Mouse (Mus musculus) ES-E14 (cell line): ENCODE data around the gene Zmynd10. TPM values are rescaled to one million over a fixed set of nuclear protein-coding genes. Genes with fewer than 3 reads are reported as not detected.
A peak's percentile ranks its signal among the peaks of the same experiment; 100 is the strongest.

Source experiments
- DNase-seq: peaks from one replicate; pipeline ENCODE4 v3.0.0-alpha.2; 2013; ENCODE audit warnings: low read depth, low spot score
- H3K27ac ChIP-seq: 2 replicates; pipeline ENCODE4 v1.5.1; 2012; ENCODE audit warnings: low read depth, mild to moderate bottlenecking, low read length, moderate library complexity, mixed read lengths; ENCODE audit not compliant: poor library complexity, insufficient read depth, severe bottlenecking
- H3K36me3 ChIP-seq: 2 replicates; pipeline ENCODE4 v1.6.1; 2012; ENCODE audit warnings: mild to moderate bottlenecking, low read length, moderate library complexity, mixed read lengths; ENCODE audit not compliant: control insufficient read depth, poor library complexity, insufficient read depth, severe bottlenecking
- H3K4me1 ChIP-seq, 2 experiments: fragments of 150-350 bp in 1 of 2; sonication (generic) in 1 of 2; 2 replicates each; pipeline ENCODE4 v1.6.1; 2012; ENCODE audit warnings: low read length in 2 of 2, mild to moderate bottlenecking in 1 of 2, mixed read lengths in 1 of 2; ENCODE audit not compliant: control insufficient read depth in 2 of 2, insufficient read depth in 2 of 2, poor library complexity in 1 of 2
- H3K4me3 ChIP-seq, 2 experiments: fragments of 150-350 bp in 1 of 2; sonication (generic) in 1 of 2; 2 replicates each; pipeline ENCODE4 v1.5.1; 2012; ENCODE audit warnings: low read length in 2 of 2, low read depth in 1 of 2, mild to moderate bottlenecking in 1 of 2, mixed read lengths in 1 of 2; ENCODE audit not compliant: insufficient read depth in 1 of 2, poor library complexity in 1 of 2, severe bottlenecking in 1 of 2
- H3K9ac ChIP-seq: 2 replicates; pipeline ENCODE4 v1.6.1; 2012; ENCODE audit warnings: low read depth, mild to moderate bottlenecking, low read length, mixed read lengths; ENCODE audit not compliant: poor library complexity, insufficient read depth, severe bottlenecking
- H3K9me3 ChIP-seq: fragments of 150-350 bp; sonication (generic); 2 replicates; pipeline ENCODE4 v1.6.1; 2012; ENCODE audit warnings: low read depth, mild to moderate bottlenecking, low read length; ENCODE audit not compliant: control insufficient read depth, insufficient read depth
- CHD2 ChIP-seq: IDR thresholded peaks from 2 replicates; pipeline ENCODE4 v1.6.1; 2014; ENCODE audit warnings: mild to moderate bottlenecking, low read depth, low read length, inconsistent platforms
- HCFC1 ChIP-seq: IDR thresholded peaks from 2 replicates; pipeline ENCODE4 v1.6.1; 2012; ENCODE audit warnings: low read length, inconsistent platforms, borderline replicate concordance; ENCODE audit not compliant: insufficient read depth
- MAFK ChIP-seq: IDR thresholded peaks from 2 replicates; pipeline ENCODE4 v1.6.1; 2014; ENCODE audit warnings: mild to moderate bottlenecking, low read depth, low read length, inconsistent platforms; ENCODE audit not compliant: insufficient read depth
- ZC3H11A ChIP-seq: IDR thresholded peaks from 2 replicates; pipeline ENCODE4 v1.6.1; 2012; ENCODE audit warnings: low read depth, mild to moderate bottlenecking, inconsistent platforms, low read length, borderline replicate concordance
- ZNF384 ChIP-seq: IDR thresholded peaks from 2 replicates; pipeline ENCODE4 v1.6.1; 2012; ENCODE audit warnings: low read depth, low read length, inconsistent platforms
- in situ Hi-C, 2 experiments: fragments of 600-800 bp; cut with MboI; formaldehyde crosslinking; loops; one replicate each; pipeline ENCODE4 v1.15.1; 2025; ENCODE audit warnings: low sequenced_read_pairs in 2 of 2, inconsistent platforms in 1 of 2; ENCODE audit not compliant: unreplicated experiment in 2 of 2
- total RNA-seq: library from RNA; depleted of rRNA; stranded (reverse); fragments of 300-350 nt; gene quantifications from 2 replicates; pipeline ENCODE4 v1.2.3, GENCODE M21; 2012; rRNA removed

Gene Zmynd10
- total RNA-seq, 1 experiment: 0.49 TPM

DNA sequence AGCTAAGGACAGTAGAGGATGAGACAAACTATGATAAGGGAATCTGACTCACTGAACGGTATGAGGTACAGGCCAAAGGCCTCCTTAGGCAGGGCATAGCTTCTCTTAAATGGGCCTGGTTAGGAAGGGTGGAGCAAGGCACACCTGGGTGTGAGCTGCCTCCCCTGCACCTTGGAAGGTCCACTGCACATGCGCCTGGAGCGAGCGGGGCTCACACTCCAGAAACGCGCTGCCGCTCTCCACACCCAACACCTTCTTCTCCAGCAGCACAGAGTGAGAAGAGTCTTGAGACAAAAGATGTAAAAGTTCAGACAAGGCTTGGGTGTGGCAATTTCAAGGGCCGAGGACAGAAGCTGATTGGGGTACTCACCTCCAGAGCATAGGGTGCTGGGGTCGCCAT, 52.3 kb downstream of the Zmynd10 start:
- no peak overlapping the region for H3K27ac ChIP-seq
- peak overlapping the region; percentile 1 to 46; a peak in 3 of 4 replicates for H3K4me3 ChIP-seq
- in situ Hi-C loops: no loop called here
- TF ChIP-seq HCFC1 (no peak), ZC3H11A (no peak), ZNF384 (no peak), MAFK (no peak)
- 0 out of 2 replicates have a peak, but pooled peaks cover 3% of the 10 kb centered on the region for H3K36me3 ChIP-seq
- peaks cover 4 to 18% of the 10 kb centered on the region in 2 experiments; a peak in 2 of 4 replicates for H3K4me1 ChIP-seq
- H3K9me3 ChIP-seq: no peaks in the 10 kb centered on the region
- no peak for DNase-seq
- 0 out of 2 replicates have a peak overlapping the region, but pooled peaks have one; percentile 11 for H3K9ac ChIP-seq

GRCm38 (mm10) chr9:107599842-107600241, 52.7 kb downstream of the Zmynd10 start:
- TF ChIP-seq HCFC1 (no peak), MAFK (no peak), ZC3H11A (no peak), ZNF384 (no peak), CHD2 (no peak)
- H3K9me3 ChIP-seq: no peaks in the 10 kb centered on the region
- H3K27ac ChIP-seq: no peak overlapping the region
- no peak for DNase-seq
- H3K4me3 ChIP-seq: peak overlapping the region; percentile 1 to 46; a peak in 3 of 4 replicates
- in situ Hi-C loops: no loop called here
- H3K9ac ChIP-seq: no peak overlapping the region
- no peaks in the 10 kb centered on the region for H3K36me3 ChIP-seq
- H3K4me1 ChIP-seq: peaks cover 4 to 17% of the 10 kb centered on the region in 2 experiments; a peak in 2 of 4 replicates

GRCm38 (mm10) chr9:107600745-107601144, 53.6 kb downstream of the Zmynd10 start:
- H3K4me1 ChIP-seq: peaks cover 6 to 23% of the 10 kb centered on the region in 2 experiments; a peak in 2 of 4 replicates
- TF ChIP-seq ZC3H11A (no peak), CHD2 (no peak), MAFK (no peak), ZNF384 (no peak), HCFC1 (no peak)
- no peak for DNase-seq
- no peak overlapping the region for H3K9ac ChIP-seq
- in situ Hi-C loops: no loop called here
- no peaks in the 10 kb centered on the region for H3K36me3 ChIP-seq
- no peak overlapping the region for H3K27ac ChIP-seq
- no peak overlapping the region for H3K4me3 ChIP-seq
- no peaks in the 10 kb centered on the region for H3K9me3 ChIP-seq

Other genes with a start within 250 kb of the Zmynd10 start
- 29.1 and 41.3 TPM in 2 replicates for gene Hemk1, start 208.9 kb upstream of the Zmynd10 start, total RNA-seq
- gene 6430571L13Rik, start 206.7 kb upstream of the Zmynd10 start, total RNA-seq: 0.45 and 0.95 TPM in 2 replicates
- gene Cacna2d2, start 147.7 kb upstream of the Zmynd10 start, total RNA-seq: 0.85 and 2.4 TPM in 2 replicates
- 42.3 and 64.3 TPM in 2 replicates for gene Tmem115, start 13.4 kb upstream of the Zmynd10 start, total RNA-seq
- 25.3 and 35.2 TPM in 2 replicates for gene Cyb561d2, start 5.1 kb upstream of the Zmynd10 start, total RNA-seq
- gene Nprl2, start 5.1 kb upstream of the Zmynd10 start, total RNA-seq: 21.2 and 30.5 TPM in 2 replicates
- 25.5 and 41.4 TPM in 2 replicates for gene Rassf1, start 4.3 kb downstream of the Zmynd10 start, total RNA-seq
- 14.0 and 14.2 TPM in 2 replicates for gene Tusc2, start 16.0 kb downstream of the Zmynd10 start, total RNA-seq
- 68.1 and 117 TPM in 2 replicates for gene Hyal2, start 20.6 kb downstream of the Zmynd10 start, total RNA-seq
- gene Hyal1, start 29.6 kb downstream of the Zmynd10 start, total RNA-seq: 11.8 and 19.2 TPM in 2 replicates
- gene Naa80, start 31.6 kb downstream of the Zmynd10 start, total RNA-seq: 7.3 and 13.3 TPM in 2 replicates
- 0.54 and 1.2 TPM in 2 replicates for gene Hyal3, start 33.5 kb downstream of the Zmynd10 start, total RNA-seq
- 66.6 and 82.7 TPM in 2 replicates for gene Ifrd2, start 40.3 kb downstream of the Zmynd10 start, total RNA-seq
- gene Sema3b, start 61.9 kb downstream of the Zmynd10 start, total RNA-seq: 7.4 and 7.6 TPM in 2 replicates
- gene Gnai2, start 88.1 kb downstream of the Zmynd10 start, total RNA-seq: 178 and 232 TPM in 2 replicates
- 2.9 and 8.9 TPM in 2 replicates for gene Slc38a3, start 122.2 kb downstream of the Zmynd10 start, total RNA-seq
- 1.2 and 1.8 TPM in 2 replicates for gene Gnat1, start 132.4 kb downstream of the Zmynd10 start, total RNA-seq
- 11.5 and 11.6 TPM in 2 replicates for gene Sema3f, start 163.2 kb downstream of the Zmynd10 start, total RNA-seq
- gene Rbm5, start 223.7 kb downstream of the Zmynd10 start, total RNA-seq: 97.7 and 116 TPM in 2 replicates